Comparison of ENCODE assay signal across 9 mouse cellular contexts in genomic region chr12:29137455-29137854, GRCm38 (mm10).
DNase-seq lines count a peak whose midpoint lies in the region; ATAC-seq and TF ChIP-seq lines count a peak whose summit lies in the region.
"Had no signal": no experiment of that assay in that cellular context is flagged by ENCODE, and none has a peak within 500 bp of the region (broad histone marks: within the 10 kb centered on the region; RNA-seq: fewer than 3 reads in every experiment).

No protein-coding gene starts in this region.

- peak; percentile 54 for ATAC-seq in embryonic facial prominence, embryonic 14.5 days (ENCODE audit: low read depth)
- peak; percentile 73 for ATAC-seq in midbrain, embryonic 15.5 days (replicated peaks)

- no peak overlapping the region for H3K9ac ChIP-seq in embryonic facial prominence, embryonic 14.5 days (ENCODE audit: low read depth, low read length)
- H3K9ac ChIP-seq in midbrain, embryonic 15.5 days: no peak overlapping the region

- no peak overlapping the region for H3K4me3 ChIP-seq in layer of hippocampus, adult 2 months
- no peak overlapping the region for H3K4me3 ChIP-seq in embryonic facial prominence, embryonic 14.5 days (ENCODE audit: low read depth, low read length)
- no peak overlapping the region for H3K4me3 ChIP-seq in midbrain, embryonic 15.5 days

- DNase-seq in adrenal gland, postnatal 14 days: peak; percentile 41
- no peak for DNase-seq in adrenal gland, postnatal 25 days
- no peak for DNase-seq in layer of hippocampus, adult 2 months (ENCODE audit: low spot score in 2 of 2)
- no peak for DNase-seq in layer of hippocampus, adult 9-10 months (ENCODE audit: low spot score)
- DNase-seq in embryonic facial prominence, embryonic 14.5 days (ENCODE audit: low spot score): no peak
- DNase-seq in frontal cortex, postnatal 14 days (ENCODE audit: low spot score in 2 of 2): no peak
- no peak for DNase-seq in B cell, adult 2 months
- DNase-seq: lung, postnatal 4 days had no signal

- no peak for TF ChIP-seq CTCF in layer of hippocampus, adult 2 months (conservative IDR thresholded peaks at IDR 0.05)

- no peaks in the 10 kb centered on the region for H3K27me3 ChIP-seq in embryonic facial prominence, embryonic 14.5 days (replicated peaks; ENCODE audit: control insufficient read depth, insufficient read depth, low read length)
- no peaks in the 10 kb centered on the region for H3K27me3 ChIP-seq in midbrain, embryonic 15.5 days (replicated peaks)

- H3K36me3 ChIP-seq in embryonic facial prominence, embryonic 14.5 days (ENCODE audit: control insufficient read depth, insufficient read depth, low read length): no peaks in the 10 kb centered on the region
- no peaks in the 10 kb centered on the region for H3K36me3 ChIP-seq in midbrain, embryonic 15.5 days (replicated peaks)

- H3K4me2 ChIP-seq in embryonic facial prominence, embryonic 14.5 days (ENCODE audit: low read depth, low read length): no peak overlapping the region
- no peak overlapping the region for H3K4me2 ChIP-seq in midbrain, embryonic 15.5 days

- H3K9me3 ChIP-seq in embryonic facial prominence, embryonic 14.5 days (ENCODE audit: control insufficient read depth, low read length): no peaks in the 10 kb centered on the region
- no peaks in the 10 kb centered on the region for H3K9me3 ChIP-seq in midbrain, embryonic 15.5 days

- H3K27ac ChIP-seq in layer of hippocampus, adult 2 months: peak overlapping the region; percentile 72
- H3K27ac ChIP-seq in embryonic facial prominence, embryonic 14.5 days (replicated peaks; ENCODE audit: low read depth, low read length): no peak overlapping the region
- peak overlapping the region; percentile 74 for H3K27ac ChIP-seq in midbrain, embryonic 15.5 days

- WGBS in embryonic facial prominence, embryonic 14.5 days: 69% methylated on average over 8 of the region's 8 CpGs
- WGBS in midbrain, embryonic 15.5 days: 59% methylated on average over 8 of the region's 8 CpGs

- H3K4me1 ChIP-seq in embryonic facial prominence, embryonic 14.5 days (ENCODE audit: control insufficient read depth, insufficient read depth, low read length): no peaks in the 10 kb centered on the region
- H3K4me1 ChIP-seq in midbrain, embryonic 15.5 days: peaks cover 39% of the 10 kb centered on the region
